Mouse (Mus musculus): ENCODE measurements around the gene Ywhae. TPM values are rescaled to one million over a fixed set of nuclear protein-coding genes. Genes with fewer than 3 reads are reported as not detected.
"Not testable (repeated sequence)": the region's sequence is repeated elsewhere in the genome, so short reads cannot be mapped to it uniquely, and the experiment has no call there.

Ywhae gene
- total and polyA plus RNA-seq, 2 experiments, result 74.6 to 90.7 TPM

GRCm38 (mm10) chr11:75689977-75690376 lies 42.7 kb upstream of the Ywhae start:
- Histone ChIP-seq H3K79me2 (ENCODE audit: control insufficient read depth, insufficient read depth, low read length) (peaks cover 39% of the 10 kb centered on the region; the same call in 1 of the 2 replicates), H3K4me1 (ENCODE audit: control insufficient read depth, insufficient read depth, low read length) (peaks cover 20% of the 10 kb centered on the region), H3K4me3 (ENCODE audit: insufficient read depth, low read depth, low read length) (no peak overlapping the region), H3K36me3 (ENCODE audit: control insufficient read depth, insufficient read depth, low read length) (peaks cover 17% of the 10 kb centered on the region), H3K27ac (replicated peaks; ENCODE audit: insufficient read depth, low read depth, low read length) (no peak overlapping the region), H3K27me3 (ENCODE audit: control insufficient read depth, insufficient read depth, low read length) (no peaks in the 10 kb centered on the region), H3K9ac (ENCODE audit: low read depth, low read length) (no peak overlapping the region)
- 54% methylated on average over 1 of the region's 1 CpGs for WGBS
- no peak for DNase-seq (ENCODE audit: extremely low read depth, low read depth, low spot score)
- TF ChIP-seq POLR2A (IDR thresholded peaks at IDR 0.05; ENCODE audit: extremely low read depth, insufficient read depth, low read length) (no peak), CTCF (IDR thresholded peaks at IDR 0.05; ENCODE audit: low read depth, low read length) (no peak)

DNA sequence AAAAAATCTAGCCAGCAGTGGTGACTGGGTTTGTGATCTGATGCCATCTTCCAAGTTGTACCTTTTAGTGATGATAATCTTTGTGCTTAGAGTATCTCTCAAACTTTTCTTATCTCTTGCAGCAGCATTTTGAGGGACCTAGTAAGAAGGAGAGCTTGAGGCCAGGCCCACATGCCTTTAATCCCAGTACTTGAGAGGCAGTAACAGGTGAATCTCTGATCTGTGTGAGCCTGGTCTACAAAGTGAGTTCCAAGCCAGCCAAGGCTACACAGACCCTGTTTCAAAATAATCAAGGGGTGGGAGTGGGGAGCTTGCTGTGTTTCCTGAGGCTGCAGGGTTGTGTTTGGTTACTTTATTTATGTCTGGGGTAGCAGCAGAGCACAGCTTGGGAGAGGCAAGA lies 41.6 kb upstream of the Ywhae start:
- Histone ChIP-seq H3K27ac (replicated peaks; ENCODE audit: insufficient read depth, low read depth, low read length) (no peak overlapping the region), H3K36me3 (ENCODE audit: control insufficient read depth, insufficient read depth, low read length) (peaks cover 17% of the 10 kb centered on the region), H3K79me2 (ENCODE audit: control insufficient read depth, insufficient read depth, low read length) (peaks cover 35% of the 10 kb centered on the region; the same call in 1 of the 2 replicates), H3K4me1 (ENCODE audit: control insufficient read depth, insufficient read depth, low read length) (peaks cover 18% of the 10 kb centered on the region), H3K9ac (ENCODE audit: low read depth, low read length) (no peak overlapping the region), H3K4me3 (ENCODE audit: insufficient read depth, low read depth, low read length) (no peak overlapping the region), H3K27me3 (ENCODE audit: control insufficient read depth, insufficient read depth, low read length) (no peaks in the 10 kb centered on the region)
- no peak for DNase-seq (ENCODE audit: extremely low read depth, low read depth, low spot score)
- TF ChIP-seq CTCF (IDR thresholded peaks at IDR 0.05; ENCODE audit: low read depth, low read length) (no peak), POLR2A (IDR thresholded peaks at IDR 0.05; ENCODE audit: extremely low read depth, insufficient read depth, low read length) (no peak)

- Histone ChIP-seq H3K36me3 (ENCODE audit: control insufficient read depth, insufficient read depth, low read length) (peaks cover 35% of the 10 kb centered on the region), H3K27me3 (ENCODE audit: control insufficient read depth, insufficient read depth, low read length) (no peaks in the 10 kb centered on the region), H3K27ac (replicated peaks; ENCODE audit: insufficient read depth, low read depth, low read length) (no peak overlapping the region), H3K9ac (ENCODE audit: low read depth, low read length) (no peak overlapping the region), H3K4me1 (ENCODE audit: control insufficient read depth, insufficient read depth, low read length) (peaks cover 9% of the 10 kb centered on the region; the same call in 1 of the 2 replicates), H3K4me3 (ENCODE audit: insufficient read depth, low read depth, low read length) (no peak overlapping the region), H3K79me2 (ENCODE audit: control insufficient read depth, insufficient read depth, low read length) (peaks cover 26% of the 10 kb centered on the region; the same call in 1 of the 2 replicates)
- WGBS, result 91% methylated on average over 5 of the region's 5 CpGs
- DNase-seq (ENCODE audit: extremely low read depth, low read depth, low spot score), result no peak
- TF ChIP-seq CTCF (IDR thresholded peaks at IDR 0.05; ENCODE audit: low read depth, low read length) (no peak), POLR2A (IDR thresholded peaks at IDR 0.05; ENCODE audit: extremely low read depth, insufficient read depth, low read length) (no peak)
These were observed 39.1 kb upstream of the Ywhae start for GRCm38 (mm10) chr11:75693570-75693969.

- H3K36me3 ChIP-seq (ENCODE audit: control insufficient read depth, insufficient read depth, low read length), result peaks cover 52% of the 10 kb centered on the region
- WGBS, result 95% methylated on average over 3 of the region's 3 CpGs
These were observed 35.2 kb upstream of the Ywhae start for GRCm38 (mm10) chr11:75697464-75697863.

DNA sequence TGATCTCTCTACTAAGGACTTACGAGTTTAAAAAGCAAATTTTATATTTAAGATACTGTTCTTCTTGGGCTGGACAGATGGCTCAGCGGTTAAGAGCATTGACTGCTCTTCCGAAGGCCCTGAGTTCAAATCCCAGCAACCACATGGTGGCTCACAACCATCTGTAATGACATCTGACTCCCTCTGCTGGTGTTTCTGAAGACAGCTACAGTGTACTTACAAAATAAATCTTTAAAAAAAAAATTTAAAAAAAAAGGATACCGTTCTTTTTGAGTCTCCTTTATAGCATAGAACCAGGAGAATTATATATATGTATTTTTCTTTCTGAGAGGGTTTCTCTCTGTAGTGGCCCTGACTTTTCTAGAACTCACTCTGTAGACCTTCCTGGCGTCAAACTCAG lies 32.1 kb upstream of the Ywhae start:
- Histone ChIP-seq H3K36me3 (ENCODE audit: control insufficient read depth, insufficient read depth, low read length) (peaks cover 67% of the 10 kb centered on the region), H3K4me3 (ENCODE audit: insufficient read depth, low read depth, low read length) (no peak overlapping the region), H3K9ac (ENCODE audit: low read depth, low read length) (no peak overlapping the region), H3K27me3 (ENCODE audit: control insufficient read depth, insufficient read depth, low read length) (no peaks in the 10 kb centered on the region), H3K27ac (replicated peaks; ENCODE audit: insufficient read depth, low read depth, low read length) (no peak overlapping the region), H3K4me1 (ENCODE audit: control insufficient read depth, insufficient read depth, low read length) (no peaks in the 10 kb centered on the region), H3K79me2 (ENCODE audit: control insufficient read depth, insufficient read depth, low read length) (no peaks in the 10 kb centered on the region)
- TF ChIP-seq POLR2A (IDR thresholded peaks at IDR 0.05; ENCODE audit: extremely low read depth, insufficient read depth, low read length) (no peak), CTCF (IDR thresholded peaks at IDR 0.05; ENCODE audit: low read depth, low read length) (no peak)
- WGBS, result 94% methylated on average over 5 of the region's 5 CpGs
- DNase-seq (ENCODE audit: extremely low read depth, low read depth, low spot score), result no peak

More at GRCm38 (mm10) chr11:75697464-75697863, 35.2 kb upstream of the Ywhae start:
- not testable (repeated sequence) for H3K27me3 ChIP-seq (ENCODE audit: control insufficient read depth, insufficient read depth, low read length); H3K9ac ChIP-seq (ENCODE audit: low read depth, low read length); H3K4me3 ChIP-seq (ENCODE audit: insufficient read depth, low read depth, low read length); H3K4me1 ChIP-seq (ENCODE audit: control insufficient read depth, insufficient read depth, low read length); DNase-seq (ENCODE audit: extremely low read depth, low read depth, low spot score); H3K27ac ChIP-seq (replicated peaks; ENCODE audit: insufficient read depth, low read depth, low read length)
- H3K79me2 ChIP-seq (ENCODE audit: control insufficient read depth, insufficient read depth, low read length), result peaks cover 10% of the 10 kb centered on the region; the same call in 1 of the 2 replicates

- 95% methylated on average over 6 of the region's 6 CpGs for WGBS
- Histone ChIP-seq H3K27ac (replicated peaks; ENCODE audit: insufficient read depth, low read depth, low read length) (no peak overlapping the region), H3K36me3 (ENCODE audit: control insufficient read depth, insufficient read depth, low read length) (peaks cover 58% of the 10 kb centered on the region), H3K4me1 (ENCODE audit: control insufficient read depth, insufficient read depth, low read length) (no peaks in the 10 kb centered on the region), H3K79me2 (ENCODE audit: control insufficient read depth, insufficient read depth, low read length) (no peaks in the 10 kb centered on the region), H3K4me3 (ENCODE audit: insufficient read depth, low read depth, low read length) (no peak overlapping the region), H3K27me3 (ENCODE audit: control insufficient read depth, insufficient read depth, low read length) (no peaks in the 10 kb centered on the region), H3K9ac (ENCODE audit: low read depth, low read length) (no peak overlapping the region)
- DNase-seq (ENCODE audit: extremely low read depth, low read depth, low spot score), result no peak
- no peak for TF ChIP-seq CTCF (IDR thresholded peaks at IDR 0.05; ENCODE audit: low read depth, low read length)
- no peak for TF ChIP-seq POLR2A (IDR thresholded peaks at IDR 0.05; ENCODE audit: extremely low read depth, insufficient read depth, low read length)
These were observed 29.9 kb upstream of the Ywhae start for GRCm38 (mm10) chr11:75702761-75703160.

Measured in liver, adult 2 months (tissue).